ENCODE assay signal across 1 mouse cellular context in genomic region chr7:44895593-44896434, GRCm38 (mm10).
TF ChIP-seq lines count a peak whose summit lies in the region.

Fuz (plus strand) TSS chr7:44896079.

TF ChIP-seq in CH12.LX, 34 proteins besides CTCF, POLR2A, EP300 and RAD21 (continued from another document):
- peak; percentile 79 for TF ChIP-seq ELF1 (IDR thresholded peaks at IDR 0.05; ENCODE audit: low read depth, low read length)
- TF ChIP-seq PAX5 (IDR thresholded peaks at IDR 0.05; ENCODE audit: low read length), result no peak
- peak; percentile 87 for TF ChIP-seq TBP (conservative IDR thresholded peaks at IDR 0.05; ENCODE audit: low read depth, low read length)
- peak; percentile 89 for TF ChIP-seq MXI1 (IDR thresholded peaks at IDR 0.05; ENCODE audit: low read depth, low read length)
- TF ChIP-seq RCOR1 (conservative IDR thresholded peaks at IDR 0.05; ENCODE audit: low read depth, low read length), result peak; percentile 86; the same call in 1 of the 2 replicates
- TF ChIP-seq USF1 (IDR thresholded peaks at IDR 0.05; ENCODE audit: low read depth, low read length), result no peak
- peak; percentile 80; the same call in 1 of the 2 replicates for TF ChIP-seq POLR2AphosphoS2 (IDR thresholded peaks at IDR 0.05; ENCODE audit: low read depth, low read length)
- 0 out of 2 replicates have a peak, but pooled peaks have one; percentile 21 for TF ChIP-seq BHLHE40 (IDR thresholded peaks at IDR 0.05; ENCODE audit: low read depth, low read length)
- peak; percentile 59 for TF ChIP-seq CHD2 (IDR thresholded peaks at IDR 0.05; ENCODE audit: low read length)
- TF ChIP-seq NELFE (IDR thresholded peaks at IDR 0.05; ENCODE audit: low read depth, low read length), result peak; percentile 90
- no peak for TF ChIP-seq USF2 (conservative IDR thresholded peaks at IDR 0.05; ENCODE audit: low read depth, low read length)
- TF ChIP-seq UBTF (IDR thresholded peaks at IDR 0.05; ENCODE audit: low read depth, low read length), result no peak
- TF ChIP-seq IRF4 (IDR thresholded peaks at IDR 0.05; ENCODE audit: low read depth, low read length), result no peak
- peak; percentile 80 for TF ChIP-seq SIN3A (IDR thresholded peaks at IDR 0.05; ENCODE audit: low read length)
